Mouse (Mus musculus): ENCODE data around the gene Hepacam.

The Hepacam gene

GRCm38 (mm10) chr9:37367301-37368080, at the start of gene Hepacam:
Hepacam (plus strand) TSS chr9:37367351.
- no peak for DNase-seq (ENCODE audit: low spot score in 2 of 2)

DNA sequence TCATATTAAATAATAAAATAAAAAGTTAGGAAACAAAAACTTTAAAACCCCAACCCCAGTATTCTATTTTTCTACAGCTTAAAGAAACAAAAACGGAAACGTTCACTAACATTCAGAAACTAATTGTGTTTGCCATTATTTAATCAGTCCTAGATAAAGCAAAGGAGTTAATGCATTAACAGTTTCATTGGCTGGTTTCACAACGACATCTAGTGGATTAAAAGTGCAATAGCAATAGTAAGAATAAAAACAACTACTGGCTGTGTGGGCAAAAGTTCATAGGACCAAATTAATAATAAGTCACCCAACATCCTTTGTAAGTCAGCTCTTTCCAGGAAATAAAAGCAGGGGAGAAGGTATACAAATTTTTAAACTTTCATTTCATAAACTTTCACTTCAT, 37.7 kb upstream of the Hepacam start:
- no peak for DNase-seq (ENCODE audit: low spot score in 2 of 2)

GRCm38 (mm10) chr9:37345406-37345805, 21.7 kb upstream of the Hepacam start:
- no peak for DNase-seq (ENCODE audit: low spot score in 2 of 2)

DNA sequence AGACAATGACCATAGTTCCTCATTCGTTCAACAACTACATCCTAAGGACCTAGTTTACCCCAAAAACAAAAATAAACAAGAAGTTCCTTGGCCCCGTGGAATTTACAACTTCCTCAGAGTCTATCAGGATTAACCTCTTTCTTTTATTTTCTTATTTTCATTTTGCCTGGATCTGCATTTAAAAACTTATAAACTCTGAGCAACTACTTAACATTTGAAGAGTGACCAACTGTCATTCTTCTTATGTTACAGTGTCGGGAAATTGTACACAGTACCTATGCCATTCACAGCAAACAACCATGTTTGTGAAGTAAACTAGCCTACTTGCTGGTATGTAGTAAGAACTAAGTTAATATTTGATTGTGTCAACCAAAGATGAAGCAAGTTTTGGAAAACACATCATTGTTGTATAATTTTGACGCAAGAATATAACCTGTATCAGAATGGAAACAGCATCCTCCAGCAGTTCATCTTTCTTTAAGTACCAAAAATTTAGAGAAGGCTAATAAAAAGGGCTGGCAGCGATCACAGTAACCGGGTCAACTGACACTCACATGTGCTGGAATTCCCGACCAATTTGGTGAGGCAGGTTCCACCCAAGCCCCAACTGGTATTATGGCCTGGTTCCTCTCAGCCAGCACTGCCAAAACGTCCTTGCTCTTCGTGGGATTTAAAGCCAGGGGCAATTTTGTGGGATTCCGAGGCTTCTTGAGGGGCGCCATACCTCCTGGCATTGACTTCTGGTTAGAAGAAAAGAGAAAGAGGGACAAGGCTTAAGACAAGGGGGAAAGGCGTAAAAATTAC, 19.8 kb upstream of the Hepacam start:
- no peak for DNase-seq (ENCODE audit: low spot score in 2 of 2)

DNA sequence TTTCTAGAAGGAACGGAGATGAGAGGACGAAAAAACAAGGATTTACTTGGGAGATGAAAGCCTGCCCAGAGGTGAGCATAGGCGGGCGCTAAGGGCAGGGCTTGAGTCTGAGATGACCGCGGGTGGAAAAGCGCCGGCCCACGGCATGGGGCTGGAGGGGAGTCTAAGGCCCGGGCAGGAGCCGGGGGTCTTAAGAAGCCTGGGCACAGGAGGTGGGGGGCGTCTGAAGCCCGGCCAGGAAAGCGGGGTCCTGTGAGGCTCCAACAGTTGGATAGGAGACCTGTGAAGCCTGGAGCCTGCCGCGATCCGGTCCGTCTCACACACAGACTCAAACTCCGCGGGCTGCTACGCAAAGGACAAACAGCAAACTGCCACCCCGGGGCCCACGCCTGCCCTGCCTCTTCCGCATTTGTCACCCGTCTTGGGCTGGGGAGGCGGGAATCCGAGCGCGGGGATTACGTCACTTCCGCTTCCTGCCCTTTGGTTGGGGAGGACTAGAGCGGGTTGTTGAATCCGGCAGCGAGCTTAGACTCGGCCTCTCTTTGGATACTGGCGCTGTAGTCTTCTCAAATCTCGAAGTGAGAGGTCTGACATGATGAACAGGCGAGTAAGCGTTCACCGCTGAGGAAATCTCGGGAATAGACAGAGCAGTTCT, 19.0 kb upstream of the Hepacam start, which contains the start of gene Ccdc15:
TSS of gene Ccdc15 (minus strand) at position 445 of the 655 bp plus-strand sequence.
- peak; percentile 93 to 97 for DNase-seq (ENCODE audit: low spot score in 2 of 2)

DNA sequence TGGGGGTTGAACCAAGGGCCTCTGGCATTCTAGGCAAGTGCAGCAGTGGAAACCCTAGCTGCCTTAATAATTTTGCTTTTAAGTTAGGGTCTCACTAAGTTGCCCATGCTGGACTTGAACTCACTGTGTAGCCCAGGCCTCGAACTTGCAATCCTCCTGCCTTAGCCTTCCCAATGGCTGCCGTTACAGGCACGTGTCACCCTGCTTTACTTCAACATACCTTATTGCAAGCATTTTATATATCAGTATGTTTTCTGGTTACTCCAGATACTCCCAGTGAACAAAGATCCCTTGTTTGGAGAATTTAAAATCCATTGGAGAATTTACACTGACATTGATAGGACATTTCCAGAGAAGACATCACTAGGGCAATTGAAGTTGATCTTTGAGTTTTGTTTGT, 18.1 kb upstream of the Hepacam start:
- DNase-seq (ENCODE audit: low spot score in 2 of 2) = no peak

DNA sequence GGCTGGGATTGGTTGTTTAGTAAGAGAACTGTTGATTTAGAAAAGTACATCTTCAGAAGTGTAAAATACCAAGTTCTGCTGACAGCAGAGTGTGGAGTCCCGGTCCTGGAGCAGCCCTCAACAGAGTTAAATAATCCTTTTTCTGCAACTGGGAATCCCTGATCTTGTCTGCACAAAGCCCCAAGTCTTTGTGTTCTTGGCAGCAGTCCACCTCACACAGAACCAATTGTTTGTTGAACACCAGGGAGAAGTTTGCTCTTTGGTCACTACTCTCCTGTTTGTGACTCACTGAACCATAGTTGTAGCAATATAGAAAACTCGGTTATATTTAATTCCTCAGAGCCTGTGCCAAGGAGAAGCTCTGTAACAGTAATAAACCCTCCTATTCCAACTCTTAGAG, 15.9 kb upstream of the Hepacam start:
- DNase-seq (ENCODE audit: low spot score in 2 of 2) = no peak

- DNase-seq (ENCODE audit: low spot score in 2 of 2) = no peak
Measured at GRCm38 (mm10) chr9:37354485-37354884, 12.7 kb upstream of the Hepacam start.

DNA sequence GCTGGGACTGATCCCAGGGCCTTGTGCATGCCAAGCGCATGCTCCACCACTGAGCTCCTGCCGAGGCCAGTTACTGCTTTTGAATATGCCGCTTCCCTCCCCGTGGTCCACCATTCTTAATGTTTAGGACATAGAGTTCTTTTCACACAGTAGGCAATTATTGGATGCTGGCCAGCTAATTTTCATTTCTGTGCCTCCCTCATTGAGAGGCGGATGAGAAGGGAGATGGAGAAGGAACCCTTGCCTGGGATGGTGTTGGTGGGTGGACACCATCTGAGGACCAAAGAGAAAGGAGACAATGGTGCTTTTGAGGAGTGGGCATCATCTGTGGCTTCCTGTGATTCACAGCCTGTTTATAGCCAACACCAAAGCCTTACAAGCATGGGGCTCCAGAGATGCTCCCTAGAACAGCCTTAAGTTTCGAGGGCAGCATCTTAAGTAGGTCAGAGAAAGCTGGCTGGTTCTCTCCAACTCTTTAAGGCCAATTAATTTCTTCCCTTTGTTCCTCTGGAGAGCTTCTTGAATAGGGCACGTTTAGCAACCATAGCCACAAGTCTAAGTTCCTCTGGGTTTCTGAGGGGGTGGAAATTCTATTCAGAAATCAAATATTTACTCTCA, 8.3 kb upstream of the Hepacam start:
- DNase-seq (ENCODE audit: low spot score in 2 of 2) = no peak

DNA sequence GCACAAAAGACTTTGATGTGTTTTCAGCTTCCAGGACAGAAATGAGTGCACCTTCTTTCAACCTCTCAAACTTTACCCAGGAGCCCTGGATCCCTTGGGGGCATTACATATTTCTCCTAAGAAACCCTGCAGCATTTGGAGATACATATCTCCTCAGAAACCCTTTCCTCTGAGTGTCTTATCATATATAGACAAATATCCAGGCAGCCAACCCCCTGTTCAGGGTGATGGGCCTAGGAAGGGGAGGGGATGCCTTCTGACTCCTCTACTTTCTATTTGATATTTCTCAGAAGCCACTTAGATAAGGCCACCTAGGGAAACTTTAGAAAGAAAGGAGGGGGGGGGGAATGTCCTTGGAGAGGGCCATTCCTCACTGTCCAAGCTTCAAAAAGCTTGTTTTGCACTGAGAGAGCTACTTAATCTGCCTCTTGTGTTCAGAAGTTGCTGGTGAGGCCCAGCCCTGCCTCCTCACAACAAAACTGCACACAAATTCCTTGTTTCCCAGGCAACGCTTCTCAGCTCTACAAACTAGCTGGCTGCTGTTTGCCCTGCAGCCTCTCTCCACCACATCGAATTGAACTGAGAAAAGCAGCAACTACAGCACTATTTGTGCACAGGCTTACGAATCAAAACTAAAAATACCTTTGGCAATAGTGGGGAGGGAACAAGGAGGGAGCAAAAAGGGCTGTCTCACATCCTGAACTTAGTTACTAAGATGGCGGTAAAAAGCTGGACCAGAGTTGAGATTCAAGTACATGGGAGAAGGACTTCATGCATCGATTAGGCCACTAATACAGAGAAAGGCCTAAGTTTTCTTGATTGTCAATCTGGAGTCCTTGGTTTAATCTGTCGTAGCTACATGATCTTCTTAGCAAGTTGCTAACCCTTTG, 7.6 kb upstream of the Hepacam start:
- no peak for DNase-seq (ENCODE audit: low spot score in 2 of 2)

GRCm38 (mm10) chr9:37362084-37362483, 5.1 kb upstream of the Hepacam start:
- no peak for DNase-seq (ENCODE audit: low spot score in 2 of 2)

- no peak for DNase-seq (ENCODE audit: low spot score in 2 of 2)
Measured at GRCm38 (mm10) chr9:37362881-37363280, 4.3 kb upstream of the Hepacam start.

- DNase-seq (ENCODE audit: low spot score in 2 of 2) = no peak
Measured at GRCm38 (mm10) chr9:37363551-37363950, 3.6 kb upstream of the Hepacam start.

- no peak for DNase-seq (ENCODE audit: low spot score in 2 of 2)
Measured at GRCm38 (mm10) chr9:37364392-37364791, 2.8 kb upstream of the Hepacam start.

DNA sequence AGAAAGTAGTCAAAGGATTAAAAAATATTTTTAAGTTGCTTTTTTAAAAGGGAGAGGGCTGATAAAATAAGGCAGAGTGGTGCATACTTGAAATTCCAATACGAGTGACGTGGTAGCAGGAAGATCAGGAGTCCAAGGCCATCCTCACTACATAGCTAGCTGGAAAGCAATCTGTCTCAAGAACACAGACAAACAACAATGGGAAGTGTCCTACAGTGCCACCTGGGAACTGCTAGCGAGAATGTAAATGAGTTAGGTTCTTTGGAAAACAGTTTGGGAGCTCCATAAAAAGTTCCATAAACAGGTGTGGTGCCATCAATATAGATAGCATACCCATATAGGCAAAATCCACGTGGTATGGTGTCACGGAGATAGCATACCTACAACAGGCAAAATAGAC, 1.4 kb upstream of the Hepacam start:
- DNase-seq (ENCODE audit: low spot score in 2 of 2) = no peak

DNA sequence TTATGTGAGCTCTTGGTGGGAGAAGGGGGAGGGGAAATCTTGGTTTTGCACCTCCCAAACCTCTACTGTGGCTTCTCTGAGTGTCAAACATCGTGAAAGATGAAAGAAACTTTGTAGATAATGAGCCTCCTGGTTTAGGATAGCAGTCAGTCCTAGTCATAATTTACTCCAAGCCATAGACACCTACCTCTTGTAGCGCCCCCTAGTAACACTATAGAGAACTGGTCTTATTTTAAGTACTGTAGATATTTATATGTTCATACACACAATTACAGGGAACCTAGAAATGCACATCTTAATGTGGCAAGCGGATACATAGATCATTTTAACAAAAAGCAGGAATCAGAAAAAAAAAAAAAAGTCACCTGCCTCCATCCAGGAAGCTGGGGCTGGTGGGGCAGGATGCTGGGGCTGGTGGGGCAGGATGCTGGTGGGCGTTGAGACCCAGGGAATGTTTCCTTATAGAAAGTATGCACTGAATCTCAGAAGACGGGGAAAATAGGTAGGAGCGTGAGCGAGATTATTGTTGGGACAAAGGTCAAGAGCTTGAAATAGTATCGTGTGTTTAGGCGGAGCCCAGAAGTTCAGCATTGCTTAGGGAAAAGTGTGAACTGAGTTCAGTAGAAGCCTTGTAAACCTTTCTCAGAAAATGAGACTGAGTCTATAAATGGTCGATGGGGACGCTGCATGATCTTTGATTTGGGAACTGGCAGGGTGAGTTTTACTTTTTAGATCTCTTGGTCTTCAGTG, 1.1 kb downstream of the Hepacam start:
- DNase-seq (ENCODE audit: low spot score in 2 of 2) = no peak

DNA sequence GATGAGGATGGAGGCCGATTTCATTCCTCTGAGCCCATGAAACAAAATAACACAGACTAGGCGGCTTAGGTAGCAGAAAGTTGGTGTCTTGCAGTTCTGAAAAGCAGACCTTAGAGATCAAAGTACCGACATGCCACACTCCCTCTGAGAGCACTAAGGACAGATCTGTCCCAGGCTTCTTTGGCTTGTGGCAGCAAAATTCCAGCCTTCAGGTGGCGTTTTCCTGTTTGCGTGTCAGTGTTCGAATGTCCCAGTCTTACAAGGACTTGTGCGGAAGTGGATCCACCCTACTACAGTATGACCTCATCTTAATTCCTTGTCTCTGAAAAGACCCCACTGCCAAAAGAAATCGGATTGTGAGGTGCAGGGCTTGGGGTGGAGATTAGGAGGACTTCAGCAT, 1.7 kb downstream of the Hepacam start:
- no peak for DNase-seq (ENCODE audit: low spot score in 2 of 2)

- DNase-seq (ENCODE audit: low spot score in 2 of 2) = no peak
Measured at GRCm38 (mm10) chr9:37371232-37371801, 4.2 kb downstream of the Hepacam start.

DNA sequence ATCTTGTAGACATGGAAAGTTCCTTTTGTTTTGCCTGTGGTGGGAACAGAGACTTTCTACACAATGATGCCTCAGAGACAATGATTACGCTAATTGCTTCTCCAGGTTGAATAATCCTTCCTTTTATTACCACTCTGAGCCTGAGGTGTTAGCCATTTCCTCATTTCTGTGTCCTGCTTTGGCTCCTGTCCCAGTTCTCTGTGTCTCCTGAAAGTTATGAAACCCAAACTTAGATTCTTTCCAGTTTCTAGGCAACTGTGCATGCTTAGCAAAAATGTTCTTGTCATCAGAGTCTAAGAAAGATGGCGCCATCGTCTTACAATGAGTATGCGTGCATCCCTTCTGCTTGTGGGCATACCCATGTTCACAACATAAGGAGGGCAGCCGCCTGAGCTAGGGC, 8.6 kb downstream of the Hepacam start:
- DNase-seq (ENCODE audit: low spot score in 2 of 2) = no peak

GRCm38 (mm10) chr9:37383161-37383560, 16.0 kb downstream of the Hepacam start:
- no peak for DNase-seq (ENCODE audit: low spot score in 2 of 2)

Data from urinary bladder, postnatal 36 days (tissue).